Mouse (Mus musculus): ENCODE measurements around the gene Nme8. TPM values are rescaled to one million over a fixed set of nuclear protein-coding genes. Genes with fewer than 3 reads are reported as not detected.

The Nme8 gene
- polyA plus RNA-seq (2014; fragmentation: Illumina TruSeq; extraction: RNeasy Lipid Tissue Mini Kit (QIAGEN cat#74804); ENCODE audit: insufficient read depth, low read depth, low replicate concordance), result 0.15 TPM

DNA sequence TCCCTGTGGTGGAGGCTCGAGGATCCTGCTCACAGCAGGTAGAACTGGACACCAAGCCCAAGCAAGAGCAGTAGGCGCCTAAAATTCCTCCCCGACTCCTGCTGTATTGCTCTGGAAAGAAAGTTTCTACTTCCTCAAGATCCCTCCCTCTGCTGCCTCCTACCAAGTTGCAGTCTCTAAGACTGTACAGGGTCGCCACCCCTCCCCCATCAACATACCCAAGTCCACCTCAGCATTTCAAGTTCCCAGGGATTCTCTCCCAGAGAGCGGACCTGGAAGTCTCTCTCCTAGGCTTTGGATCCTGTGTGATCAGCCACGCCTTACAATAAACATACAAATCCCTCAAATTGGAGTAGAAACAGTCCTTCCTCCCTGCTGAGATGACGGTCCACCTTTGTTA is at the start of gene Nme8:
Nme8 (minus strand) TSS at position 5 of the 400 bp plus-strand sequence.

DNA sequence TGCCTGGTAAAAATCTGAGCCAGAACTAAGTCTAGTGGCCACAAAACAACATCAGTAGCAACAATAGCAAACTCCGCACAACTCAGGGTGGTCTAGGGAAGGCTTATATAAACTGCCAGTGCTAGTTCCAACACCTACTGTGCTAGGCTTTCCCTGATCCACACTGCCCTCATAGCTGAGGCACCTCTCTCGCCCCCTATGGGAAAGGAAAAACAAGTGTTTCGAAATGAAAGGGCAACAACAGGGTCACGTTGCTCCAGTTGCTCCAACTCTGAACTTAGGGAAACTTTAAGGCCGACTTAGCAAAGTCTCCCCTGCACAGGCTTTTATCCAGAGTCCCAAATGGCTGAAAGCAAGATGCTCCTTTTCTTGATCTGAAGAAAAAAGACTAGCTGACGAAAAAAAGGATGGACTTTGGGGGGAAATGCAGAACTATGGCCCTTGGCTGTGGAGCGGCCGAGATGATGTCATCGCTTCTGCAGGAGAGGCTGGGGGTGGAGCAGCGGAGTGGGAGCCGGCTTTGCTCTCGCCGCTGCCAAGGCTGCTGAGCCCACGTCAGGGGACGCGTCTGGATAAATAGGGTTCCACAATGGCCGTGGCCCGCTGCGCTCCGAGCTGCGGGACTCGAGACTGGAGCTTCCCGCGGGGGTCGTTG is 74.9 kb downstream of the Nme8 start, which contains the start of gene Sfrp4:
Sfrp4 (plus strand) TSS at position 532 of the 655 bp plus-strand sequence.

GRCm38 (mm10) chr13:19619216-19619927 is 78.2 kb downstream of the Nme8 start, which contains the start of gene Epdr1:
Gene Epdr1, minus strand, starts transcription at chr13:19619927.

Other genes with a start within 250 kb of the Nme8 start
- gene Epdr1, start 77.9 kb downstream of the Nme8 start, polyA plus RNA-seq (2014; fragmentation: Illumina TruSeq; extraction: RNeasy Lipid Tissue Mini Kit (QIAGEN cat#74804); ENCODE audit: insufficient read depth, low read depth, low replicate concordance), result 12.0 TPM
- gene Sfrp4, start 74.7 kb downstream of the Nme8 start, polyA plus RNA-seq (2014; fragmentation: Illumina TruSeq; extraction: RNeasy Lipid Tissue Mini Kit (QIAGEN cat#74804); ENCODE audit: insufficient read depth, low read depth, low replicate concordance), result 1.5 TPM
- 2.1 TPM for gene Gpr141, start 126.5 kb upstream of the Nme8 start, polyA plus RNA-seq (2014; fragmentation: Illumina TruSeq; extraction: RNeasy Lipid Tissue Mini Kit (QIAGEN cat#74804); ENCODE audit: insufficient read depth, low read depth, low replicate concordance)

Data from lung, adult 10 weeks (tissue).